Mouse (Mus musculus) MEL (cell line): ENCODE measurements around the gene Uhrf1bp1l. TPM values are rescaled to one million over a fixed set of nuclear protein-coding genes. Genes with fewer than 3 reads are reported as not detected.
"Not testable (repeated sequence)": the region's sequence is repeated elsewhere in the genome, so short reads cannot be mapped to it uniquely, and the experiment has no call there.

Experiments used
- DNase-seq: peaks from one replicate; pipeline ENCODE4 v3.0.0; 2011; ENCODE audit warnings: low read depth, low spot score
- H3K27ac ChIP-seq: 2 replicates; pipeline ENCODE4 v1.5.1; 2012; ENCODE audit warnings: low read depth, mild to moderate bottlenecking, control low read depth, low read length, moderate library complexity; ENCODE audit not compliant: control insufficient read depth
- H3K27me3 ChIP-seq, 2 experiments: fragments of 150-350 bp in 1 of 2; sonication (generic) in 1 of 2; 2 replicates each; pipeline ENCODE4 v1.6.1; 2012; ENCODE audit warnings: low read length in 2 of 2, mild to moderate bottlenecking in 2 of 2, improper control_type of control experiment in 1 of 2, moderate library complexity in 1 of 2; ENCODE audit not compliant: insufficient read depth in 2 of 2, control insufficient read depth in 1 of 2
- H3K36me3 ChIP-seq, 2 experiments: 2 replicates each; pipeline ENCODE4 v1.6.1; 2012 to 2014; ENCODE audit warnings: low read length in 2 of 2, improper control_type of control experiment in 1 of 2, inconsistent platforms in 1 of 2, mild to moderate bottlenecking in 1 of 2; ENCODE audit not compliant: insufficient read depth in 2 of 2, control insufficient read depth in 1 of 2
- H3K4me1 ChIP-seq, 2 experiments: fragments of 150-350 bp in 1 of 2; sonication (generic) in 1 of 2; 2 replicates each; pipeline ENCODE4 v1.6.1; 2012; ENCODE audit warnings: low read length in 2 of 2, improper control_type of control experiment in 1 of 2, mild to moderate bottlenecking in 1 of 2; ENCODE audit not compliant: insufficient read depth in 2 of 2, control insufficient read depth in 1 of 2
- H3K4me3 ChIP-seq, 2 experiments: fragments of 150-350 bp in 1 of 2; sonication (generic) in 1 of 2; 2 replicates each; pipeline ENCODE4 v1.5.1; 2012; ENCODE audit warnings: low read depth in 2 of 2, low read length in 2 of 2, mild to moderate bottlenecking in 2 of 2, moderate library complexity in 2 of 2, control low read depth in 1 of 2, improper control_type of control experiment in 1 of 2; ENCODE audit not compliant: control insufficient read depth in 1 of 2, insufficient read depth in 1 of 2
- H3K79me2 ChIP-seq: 2 replicates; pipeline ENCODE4 v1.6.1; 2012; ENCODE audit warnings: mild to moderate bottlenecking, low read length, moderate library complexity; ENCODE audit not compliant: control insufficient read depth, poor library complexity, insufficient read depth
- H3K9ac ChIP-seq: 2 replicates; pipeline ENCODE4 v1.6.1; 2012; ENCODE audit warnings: low read depth, mild to moderate bottlenecking, control low read depth, low read length, moderate library complexity; ENCODE audit not compliant: control insufficient read depth, poor library complexity, severe bottlenecking
- H3K9me3 ChIP-seq: fragments of 150-350 bp; sonication (generic); replicated peaks from 2 replicates; pipeline ENCODE4 v1.6.1; 2012; ENCODE audit warnings: mild to moderate bottlenecking, low read length, improper control_type of control experiment, moderate library complexity; ENCODE audit not compliant: insufficient read depth
- CHD2 ChIP-seq: IDR thresholded peaks from 2 replicates; pipeline ENCODE4 v1.6.1; 2011; ENCODE audit warnings: low read length, improper control_type of control experiment
- CTCF ChIP-seq, 3 experiments: IDR thresholded peaks in 2 of 3; conservative IDR thresholded peaks in 1 of 3; 2 replicates each; pipeline ENCODE4 v1.5.1; 2011 to 2012; ENCODE audit warnings: low read length in 3 of 3, low read depth in 2 of 3, mild to moderate bottlenecking in 2 of 3, improper control_type of control experiment in 1 of 3, inconsistent platforms in 1 of 3, mixed read lengths in 1 of 3, moderate library complexity in 1 of 3; ENCODE audit not compliant: control insufficient read depth in 1 of 3, insufficient read depth in 1 of 3, poor library complexity in 1 of 3, severe bottlenecking in 1 of 3
- E2F4 ChIP-seq: IDR thresholded peaks from 2 replicates; pipeline ENCODE4 v1.6.1; 2011; ENCODE audit warnings: low read depth, low read length, improper control_type of control experiment, borderline replicate concordance
- EP300 ChIP-seq, 2 experiments: IDR thresholded peaks; 2 replicates each; pipeline ENCODE4 v1.6.1; 2011; ENCODE audit warnings: improper control_type of control experiment in 2 of 2, low read length in 2 of 2, low read depth in 1 of 2, mild to moderate bottlenecking in 1 of 2
- MAX ChIP-seq: IDR thresholded peaks from 2 replicates; pipeline ENCODE4 v1.6.1; 2011; ENCODE audit warnings: low read length, improper control_type of control experiment
- MYB ChIP-seq: IDR thresholded peaks from 2 replicates; pipeline ENCODE4 v1.6.1; 2011; ENCODE audit warnings: mild to moderate bottlenecking, low read depth, low read length, improper control_type of control experiment
- MYC ChIP-seq: IDR thresholded peaks from 2 replicates; pipeline ENCODE4 v1.6.1; 2011; ENCODE audit warnings: low read depth, mild to moderate bottlenecking, low read length, improper control_type of control experiment, moderate library complexity
- NELFE ChIP-seq: IDR thresholded peaks from 2 replicates; pipeline ENCODE4 v1.6.1; 2011; ENCODE audit warnings: low read depth, low read length, improper control_type of control experiment
- RAD21 ChIP-seq: IDR thresholded peaks from 2 replicates; pipeline ENCODE4 v1.6.1; 2011; ENCODE audit warnings: mild to moderate bottlenecking, low read depth, low read length, improper control_type of control experiment
- RCOR1 ChIP-seq: IDR thresholded peaks from 2 replicates; pipeline ENCODE4 v1.6.1; 2012; ENCODE audit warnings: low read depth, mild to moderate bottlenecking, inconsistent platforms, low read length, improper control_type of control experiment
- SMC3 ChIP-seq: IDR thresholded peaks from 2 replicates; pipeline ENCODE4 v1.6.1; 2011; ENCODE audit warnings: low read depth, low read length, improper control_type of control experiment
- TBP ChIP-seq: IDR thresholded peaks from 2 replicates; pipeline ENCODE4 v1.8.0; 2011; ENCODE audit warnings: low read depth, low read length, improper control_type of control experiment
- TCF12 ChIP-seq: IDR thresholded peaks from 2 replicates; pipeline ENCODE4 v1.6.1; 2014; ENCODE audit warnings: low read depth, mild to moderate bottlenecking, inconsistent platforms, low read length, improper control_type of control experiment, moderate library complexity
- UBTF ChIP-seq: IDR thresholded peaks from 2 replicates; pipeline ENCODE4 v1.6.1; 2012; ENCODE audit warnings: low read depth, mild to moderate bottlenecking, inconsistent platforms, low read length, improper control_type of control experiment, moderate library complexity, borderline replicate concordance; ENCODE audit not compliant: insufficient read depth
- USF2 ChIP-seq, 2 experiments: IDR thresholded peaks; 2 replicates each; pipeline ENCODE4 v1.6.1; 2011 to 2012; ENCODE audit warnings: improper control_type of control experiment in 2 of 2, low read length in 2 of 2, borderline replicate concordance in 1 of 2, inconsistent platforms in 1 of 2, low read depth in 1 of 2, mild to moderate bottlenecking in 1 of 2; ENCODE audit not compliant: insufficient read depth in 1 of 2
- ZC3H11A ChIP-seq: IDR thresholded peaks from 2 replicates; pipeline ENCODE4 v1.6.1; 2012; ENCODE audit warnings: low read depth, mild to moderate bottlenecking, inconsistent platforms, low read length, improper control_type of control experiment
- ZKSCAN1 ChIP-seq: IDR thresholded peaks from 2 replicates; pipeline ENCODE4 v1.6.1; 2012; ENCODE audit warnings: low read depth, mild to moderate bottlenecking, inconsistent platforms, low read length, improper control_type of control experiment, moderate library complexity
- ZNF384 ChIP-seq: IDR thresholded peaks from 2 replicates; pipeline ENCODE4 v1.6.1; 2012; ENCODE audit warnings: low read depth, mild to moderate bottlenecking, inconsistent platforms, low read length, improper control_type of control experiment
- polyA plus RNA-seq, 2 experiments: library from polyadenylated mRNA; stranded (reverse) in 1 of 2; unstranded in 1 of 2; fragments of >175 nt in 1 of 2; fragments of >200 nt in 1 of 2; gene quantifications; 2 replicates each; pipeline versions ENCODE4 v1.2.1 to v1.2.4; 2012; ENCODE audit warnings: low replicate concordance in 2 of 2, low read depth in 1 of 2; ENCODE audit not compliant: insufficient read length in 2 of 2, insufficient read depth in 1 of 2, missing spikeins in 1 of 2
- total RNA-seq: library from RNA; depleted of rRNA; stranded (reverse); fragments of 300-350 nt; gene quantifications from 2 replicates; pipeline ENCODE4 v1.2.3, GENCODE M21; 2012

The Uhrf1bp1l gene
- total and polyA plus RNA-seq, 3 experiments: 23.7 to 44.8 (median 26.0) TPM

- peak; percentile 61 for TF ChIP-seq TCF12
- no peak; the same call in 1 of the 2 replicates for TF ChIP-seq E2F4
- TF ChIP-seq RCOR1: no peak; the same call in none of the 2 replicates
- TF ChIP-seq UBTF: no peak
- TF ChIP-seq RAD21: no peak
- no peak for TF ChIP-seq CHD2
- no peak for TF ChIP-seq ZKSCAN1
- TF ChIP-seq MYB: no peak
- peak; percentile 60; the same call in 1 of the 2 replicates for TF ChIP-seq MYC
- peak; percentile 84 for TF ChIP-seq TBP
Measured at GRCm38 (mm10) chr10:89695194-89695911, 49.4 kb upstream of the Uhrf1bp1l start (continued).

- Histone ChIP-seq H3K36me3 (peaks cover 0 to 16% of the 10 kb centered on the region in 2 experiments; a peak in 2 of 4 replicates), H3K9ac (peak overlapping the region; percentile 67), H3K27ac (peak overlapping the region; percentile 92), H3K4me3 (peak overlapping the region; percentile 66 to 94)
- H3K4me1 ChIP-seq, H3K79me2 ChIP-seq, H3K27me3 ChIP-seq, H3K9me3 ChIP-seq: not testable (repeated sequence)
- DNase-seq: peak; percentile 62
- TF ChIP-seq ZC3H11A: peak; percentile 57
- peak; percentile 69 for TF ChIP-seq RCOR1
- 0 out of 2 replicates have a peak, but pooled peaks have one; percentile 32 for TF ChIP-seq TBP
- TF ChIP-seq CTCF (IDR thresholded peaks at IDR 0.05 in 2 of 3, conservative IDR thresholded peaks at IDR 0.05 in 1 of 3; ENCODE audit: control insufficient read depth in 1 of 3, insufficient read depth in 1 of 3, low read depth in 2 of 3, low read length in 3 of 3, poor library complexity in 1 of 3, severe bottlenecking in 1 of 3): peak; percentile 32 to 48 (median 32); a peak in 5 of 6 replicates
- TF ChIP-seq RAD21: peak; percentile 52
- TF ChIP-seq SMC3: peak; percentile 46
- peak; percentile 79 for TF ChIP-seq MYC
Measured at GRCm38 (mm10) chr10:89696270-89696669, 48.5 kb upstream of the Uhrf1bp1l start.

- Histone ChIP-seq H3K9ac (no peak overlapping the region), H3K4me3 (no peak overlapping the region), H3K36me3 (peaks cover 0 to 19% of the 10 kb centered on the region in 2 experiments; a peak in 2 of 4 replicates), H3K79me2 (no peaks in the 10 kb centered on the region), H3K9me3 (no peaks in the 10 kb centered on the region), H3K27ac (no peak overlapping the region), H3K4me1 (peaks cover 7 to 9% of the 10 kb centered on the region in 2 experiments), H3K27me3 (no peaks in the 10 kb centered on the region)
- DNase-seq: peak; percentile 60
- TF ChIP-seq MYC (0 out of 2 replicates have a peak, but pooled peaks have one; percentile 15), USF2 (IDR thresholded peaks at IDR 0.05; ENCODE audit: borderline replicate concordance in 1 of 2, insufficient read depth in 1 of 2, low read depth in 1 of 2, low read length in 2 of 2) (no peak), MAX (no peak), MYB (no peak), EP300 (IDR thresholded peaks at IDR 0.05; ENCODE audit: low read depth in 1 of 2, low read length in 2 of 2) (0 out of 4 replicates have a peak, but pooled peaks of 1 of the 2 experiments have one; percentile 10), NELFE (no peak), ZNF384 (0 out of 2 replicates have a peak, but pooled peaks have one; percentile 43), CHD2 (no peak)
Measured at GRCm38 (mm10) chr10:89697956-89698355, 46.8 kb upstream of the Uhrf1bp1l start.
